Mouse (Mus musculus) cerebellum, postnatal 10 days (tissue): ENCODE results near the gene Kiss1r.

Experiments
- DNase-seq, 2 experiments: peaks; one replicate each; pipeline ENCODE4 v3.0.0; 2021; ENCODE audit warnings: mixed read lengths in 2 of 2

The Kiss1r gene

GRCm38 (mm10) chr10:79897316-79898245 lies 19.2 kb upstream of the Kiss1r start:
- DNase-seq = no peak

GRCm38 (mm10) chr10:79900951-79901410 lies 15.8 kb upstream of the Kiss1r start:
- peak; percentile 66 to 80 for DNase-seq

- peak in 1 of 2 experiments; percentile 30 for DNase-seq
Observed at GRCm38 (mm10) chr10:79906712-79907111, 10.1 kb upstream of the Kiss1r start.

- peak in 1 of 2 experiments; percentile 13 for DNase-seq
Observed at GRCm38 (mm10) chr10:79907415-79907814, 9.4 kb upstream of the Kiss1r start.

GRCm38 (mm10) chr10:79908167-79909091 lies 8.3 kb upstream of the Kiss1r start, which contains the start of gene Med16:
Med16 (minus strand) TSS chr10:79908923.
- DNase-seq = peak; percentile 98

GRCm38 (mm10) chr10:79909092-79909922 lies 7.5 kb upstream of the Kiss1r start:
- DNase-seq = peak; percentile 41 to 72

GRCm38 (mm10) chr10:79910556-79910955 lies 6.2 kb upstream of the Kiss1r start, which contains the start of gene Gm26602:
Gm26602 (plus strand) TSS chr10:79910856.
- no peak for DNase-seq

GRCm38 (mm10) chr10:79912412-79912811 lies 4.4 kb upstream of the Kiss1r start:
- no peak for DNase-seq

GRCm38 (mm10) chr10:79914131-79914947 lies 2.4 kb upstream of the Kiss1r start:
- peak; percentile 54 to 68 for DNase-seq

GRCm38 (mm10) chr10:79914948-79915596 lies 1.7 kb upstream of the Kiss1r start:
- peak; percentile 35 to 56 for DNase-seq

GRCm38 (mm10) chr10:79916081-79916480 lies 690 bp upstream of the Kiss1r start:
- DNase-seq = peak; percentile 30 to 43

- no peak for DNase-seq
Observed at GRCm38 (mm10) chr10:79917532-79918100, 845 bp downstream of the Kiss1r start.

GRCm38 (mm10) chr10:79918231-79919078 lies 1.7 kb downstream of the Kiss1r start:
- peak; percentile 81 to 84 for DNase-seq

GRCm38 (mm10) chr10:79919251-79919849 lies 2.6 kb downstream of the Kiss1r start:
- peak in 1 of 2 experiments; percentile 34 for DNase-seq

GRCm38 (mm10) chr10:79920056-79920890 lies 3.5 kb downstream of the Kiss1r start:
- peak in 1 of 2 experiments; percentile 19 for DNase-seq

- DNase-seq = no peak
Observed at GRCm38 (mm10) chr10:79920958-79921535, 4.3 kb downstream of the Kiss1r start, which contains the start of gene R3hdm4. R3hdm4 (minus strand) TSS chr10:79921208.

GRCm38 (mm10) chr10:79921572-79921971 lies 4.8 kb downstream of the Kiss1r start:
- peak in 1 of 2 experiments; percentile 37 for DNase-seq
